Mouse (Mus musculus) CH12.LX (cell line): ENCODE results near the gene Grxcr1. TPM values are rescaled to one million over a fixed set of nuclear protein-coding genes. Genes with fewer than 3 reads are reported as not detected.

Experiments
- DNase-seq: peaks from one replicate; pipeline ENCODE4 v3.0.0-alpha.2; 2013; ENCODE audit errors: extremely low read depth
- H3K27ac ChIP-seq: 2 replicates; pipeline ENCODE4 v1.5.1; 2012; ENCODE audit warnings: low read depth, mild to moderate bottlenecking, control low read depth, moderate library complexity; ENCODE audit not compliant: insufficient read depth
- H3K27me3 ChIP-seq: replicated peaks from 2 replicates; pipeline ENCODE3; 2012; ENCODE audit warnings: inconsistent platforms
- H3K36me3 ChIP-seq, 2 experiments: replicated peaks in 1 of 2; 2 replicates each; pipeline versions ENCODE3 to v1.6.1; 2012; ENCODE audit warnings: inconsistent platforms in 1 of 2, low read length in 1 of 2, mild to moderate bottlenecking in 1 of 2, mixed read lengths in 1 of 2, moderate library complexity in 1 of 2; ENCODE audit not compliant: control insufficient read depth in 1 of 2, insufficient read depth in 1 of 2
- H3K4me1 ChIP-seq, 2 experiments: 2 replicates each; pipeline ENCODE4 v1.6.1; 2012; ENCODE audit warnings: inconsistent platforms in 1 of 2, moderate library complexity in 1 of 2; ENCODE audit not compliant: insufficient read depth in 2 of 2, control insufficient read depth in 1 of 2
- H3K4me2 ChIP-seq: 2 replicates; pipeline ENCODE4 v1.6.1; 2012; ENCODE audit warnings: low read depth, mild to moderate bottlenecking, control low read depth; ENCODE audit not compliant: poor library complexity, insufficient read depth, severe bottlenecking
- H3K4me3 ChIP-seq, 3 experiments: fragments of 150-350 bp in 1 of 3; sonication (generic) in 1 of 3; replicated peaks in 1 of 3; 2 replicates each; pipeline versions ENCODE3 to v1.5.1; 2011 to 2012; ENCODE audit warnings: low read depth in 2 of 3, low read length in 2 of 3, mild to moderate bottlenecking in 2 of 3, moderate library complexity in 2 of 3, control low read depth in 1 of 3, improper control_type of control experiment in 1 of 3, inconsistent platforms in 1 of 3, mixed read lengths in 1 of 3; ENCODE audit not compliant: poor library complexity in 1 of 3
- H3K79me2 ChIP-seq: replicated peaks from 2 replicates; pipeline ENCODE4 v1.6.1; 2012; ENCODE audit warnings: mild to moderate bottlenecking, moderate library complexity; ENCODE audit not compliant: control insufficient read depth, poor library complexity, insufficient read depth, severe bottlenecking; ENCODE audit errors: extremely low read depth
- H3K9ac ChIP-seq: 2 replicates; pipeline ENCODE4 v1.6.1; 2012; ENCODE audit warnings: low read depth, mild to moderate bottlenecking, control low read depth, moderate library complexity; ENCODE audit not compliant: insufficient read depth
- H3K9me3 ChIP-seq: replicated peaks from 2 replicates; pipeline ENCODE3; 2012; ENCODE audit warnings: low read length, inconsistent platforms, mixed read lengths
- BHLHE40 ChIP-seq: IDR thresholded peaks from 2 replicates; pipeline ENCODE4 v1.6.1; 2011; ENCODE audit warnings: mild to moderate bottlenecking, low read depth, low read length, improper control_type of control experiment
- CHD1 ChIP-seq: IDR thresholded peaks from 2 replicates; pipeline ENCODE4 v1.6.1; 2012; ENCODE audit warnings: low read depth, low read length, improper control_type of control experiment, inconsistent platforms
- CHD2 ChIP-seq: IDR thresholded peaks from 2 replicates; pipeline ENCODE4 v1.6.1; 2011; ENCODE audit warnings: low read length, improper control_type of control experiment
- CTCF ChIP-seq, 2 experiments: IDR thresholded peaks in 1 of 2; conservative IDR thresholded peaks in 1 of 2; 2 replicates each; pipeline ENCODE4 v1.5.1; 2011 to 2012; ENCODE audit warnings: low read depth in 2 of 2, low read length in 2 of 2, improper control_type of control experiment in 1 of 2, inconsistent platforms in 1 of 2, mild to moderate bottlenecking in 1 of 2, moderate library complexity in 1 of 2
- E2F4 ChIP-seq: IDR thresholded peaks from 2 replicates; pipeline ENCODE4 v1.6.1; 2011; ENCODE audit warnings: low read depth, low read length, improper control_type of control experiment; ENCODE audit not compliant: insufficient replicate concordance
- ELF1 ChIP-seq: IDR thresholded peaks from 2 replicates; pipeline ENCODE4 v1.6.1; 2014; ENCODE audit warnings: low read depth, mild to moderate bottlenecking, inconsistent platforms, low read length, improper control_type of control experiment
- EP300 ChIP-seq: IDR thresholded peaks from 2 replicates; pipeline ENCODE4 v1.6.1; 2011; ENCODE audit warnings: low read length, improper control_type of control experiment
- ETS1 ChIP-seq: conservative IDR thresholded peaks from 2 replicates; pipeline ENCODE4 v1.6.1; 2012; ENCODE audit warnings: low read depth, mild to moderate bottlenecking, inconsistent platforms, low read length, improper control_type of control experiment, moderate library complexity
- GABPA ChIP-seq: IDR thresholded peaks from 2 replicates; pipeline ENCODE4 v1.6.1; 2012; ENCODE audit warnings: low read depth, low read length, improper control_type of control experiment, inconsistent platforms; ENCODE audit not compliant: insufficient replicate concordance
- HCFC1 ChIP-seq: IDR thresholded peaks from 2 replicates; pipeline ENCODE4 v1.6.1; 2012; ENCODE audit warnings: low read depth, mild to moderate bottlenecking, inconsistent platforms, low read length, improper control_type of control experiment
- IRF4 ChIP-seq: IDR thresholded peaks from 2 replicates; pipeline ENCODE4 v1.6.1; 2014; ENCODE audit warnings: low read depth, mild to moderate bottlenecking, inconsistent platforms, low read length, improper control_type of control experiment
- JUN ChIP-seq: IDR thresholded peaks from 2 replicates; pipeline ENCODE4 v1.6.1; 2011; ENCODE audit warnings: low read depth, mild to moderate bottlenecking, low read length, improper control_type of control experiment, moderate library complexity; ENCODE audit not compliant: insufficient read depth
- JUND ChIP-seq: conservative IDR thresholded peaks from 2 replicates; pipeline ENCODE4 v1.6.1; 2011; ENCODE audit warnings: low read depth, low read length, improper control_type of control experiment
- KAT2A ChIP-seq: IDR thresholded peaks from 2 replicates; pipeline ENCODE4 v1.6.1; 2012; ENCODE audit warnings: low read length, improper control_type of control experiment, inconsistent platforms; ENCODE audit not compliant: insufficient replicate concordance
- MAFK ChIP-seq: IDR thresholded peaks from 2 replicates; pipeline ENCODE4 v1.6.1; 2011; ENCODE audit warnings: low read length, improper control_type of control experiment; ENCODE audit not compliant: insufficient replicate concordance
- MAX ChIP-seq: IDR thresholded peaks from 2 replicates; pipeline ENCODE4 v1.6.1; 2011; ENCODE audit warnings: low read length, improper control_type of control experiment
- MAZ ChIP-seq: IDR thresholded peaks from 2 replicates; pipeline ENCODE4 v1.6.1; 2012; ENCODE audit warnings: low read depth, mild to moderate bottlenecking, inconsistent platforms, low read length, improper control_type of control experiment, moderate library complexity
- MEF2A ChIP-seq: IDR thresholded peaks from 2 replicates; pipeline ENCODE4 v1.6.1; 2014; ENCODE audit warnings: low read depth, mild to moderate bottlenecking, inconsistent platforms, low read length, improper control_type of control experiment, borderline replicate concordance
- MXI1 ChIP-seq: IDR thresholded peaks from 2 replicates; pipeline ENCODE4 v1.6.1; 2011; ENCODE audit warnings: mild to moderate bottlenecking, low read depth, low read length, improper control_type of control experiment
- MYC ChIP-seq: IDR thresholded peaks from 2 replicates; pipeline ENCODE4 v1.6.1; 2011; ENCODE audit warnings: low read depth, mild to moderate bottlenecking, improper control_type of control experiment, low read length
- NELFE ChIP-seq: IDR thresholded peaks from 2 replicates; pipeline ENCODE4 v1.6.1; 2011; ENCODE audit warnings: low read depth, low read length, improper control_type of control experiment
- NRF1 ChIP-seq: IDR thresholded peaks from 2 replicates; pipeline ENCODE4 v1.6.1; 2014; ENCODE audit warnings: low read depth, mild to moderate bottlenecking, inconsistent platforms, low read length, improper control_type of control experiment, moderate library complexity
- PAX5 ChIP-seq: IDR thresholded peaks from 2 replicates; pipeline ENCODE4 v1.6.1; 2012; ENCODE audit warnings: low read length, inconsistent platforms, mixed read lengths
- POLR2A ChIP-seq: IDR thresholded peaks from 2 replicates; pipeline ENCODE4 v1.6.1; 2011; ENCODE audit warnings: low read depth, mild to moderate bottlenecking, improper control_type of control experiment, low read length
- POLR2AphosphoS2 ChIP-seq: IDR thresholded peaks from 2 replicates; pipeline ENCODE4 v1.6.1; 2011; ENCODE audit warnings: low read depth, low read length, improper control_type of control experiment
- RAD21 ChIP-seq: IDR thresholded peaks from 2 replicates; pipeline ENCODE4 v1.6.1; 2011; ENCODE audit warnings: low read depth, mild to moderate bottlenecking, low read length, improper control_type of control experiment, moderate library complexity
- RCOR1 ChIP-seq: conservative IDR thresholded peaks from 2 replicates; pipeline ENCODE4 v1.6.1; 2012; ENCODE audit warnings: low read depth, mild to moderate bottlenecking, inconsistent platforms, low read length, improper control_type of control experiment
- SIN3A ChIP-seq: IDR thresholded peaks from 2 replicates; pipeline ENCODE4 v1.6.1; 2012; ENCODE audit warnings: low read length, improper control_type of control experiment, inconsistent platforms
- SMC3 ChIP-seq: IDR thresholded peaks from 2 replicates; pipeline ENCODE4 v1.6.1; 2011; ENCODE audit warnings: low read depth, low read length, improper control_type of control experiment
- TBP ChIP-seq: conservative IDR thresholded peaks from 2 replicates; pipeline ENCODE4 v1.6.1; 2011; ENCODE audit warnings: low read depth, low read length, improper control_type of control experiment
- TCF12 ChIP-seq: IDR thresholded peaks from 2 replicates; pipeline ENCODE4 v1.6.1; 2014; ENCODE audit warnings: low read depth, mild to moderate bottlenecking, inconsistent platforms, low read length, improper control_type of control experiment
- UBTF ChIP-seq: IDR thresholded peaks from 2 replicates; pipeline ENCODE4 v1.6.1; 2012; ENCODE audit warnings: low read depth, mild to moderate bottlenecking, inconsistent platforms, low read length, improper control_type of control experiment, moderate library complexity
- USF1 ChIP-seq: IDR thresholded peaks from 2 replicates; pipeline ENCODE4 v1.6.1; 2014; ENCODE audit warnings: low read depth, mild to moderate bottlenecking, inconsistent platforms, low read length, improper control_type of control experiment
- USF2 ChIP-seq: conservative IDR thresholded peaks from 2 replicates; pipeline ENCODE4 v1.6.1; 2011; ENCODE audit warnings: low read depth, low read length, improper control_type of control experiment
- ZC3H11A ChIP-seq: IDR thresholded peaks from 2 replicates; pipeline ENCODE4 v1.6.1; 2012; ENCODE audit warnings: low read depth, mild to moderate bottlenecking, inconsistent platforms, low read length, improper control_type of control experiment
- ZKSCAN1 ChIP-seq: IDR thresholded peaks from 2 replicates; pipeline ENCODE4 v1.6.1; 2012; ENCODE audit warnings: low read depth, inconsistent platforms, low read length, improper control_type of control experiment, borderline replicate concordance
- ZMIZ1 ChIP-seq: IDR thresholded peaks from 2 replicates; pipeline ENCODE4 v1.6.1; 2012; ENCODE audit warnings: low read depth, mild to moderate bottlenecking, inconsistent platforms, low read length, improper control_type of control experiment
- ZNF384 ChIP-seq: IDR thresholded peaks from 2 replicates; pipeline ENCODE4 v1.6.1; 2012; ENCODE audit warnings: low read depth, low read length, improper control_type of control experiment, inconsistent platforms
- dilution Hi-C: fragments of 300-500 bp; cut with MboI; formaldehyde crosslinking; loops from 2 replicates; pipeline ENCODE4 v1.14.3; 2020; ENCODE audit warnings: low sequenced_read_pairs; ENCODE audit not compliant: extremely low pct_unique_long_range_greater_than_20kb, extremely low pct_ligation_motif_present
- in situ Hi-C: fragments of 300-500 bp; cut with MboI; formaldehyde crosslinking; loops from 3 replicates; pipeline ENCODE4 v1.14.3; 2019; ENCODE audit warnings: low sequenced_read_pairs, low pct_ligation_motif_present, low pct_unique_long_range_greater_than_20kb, mixed read lengths
- polyA plus RNA-seq: library from polyadenylated mRNA; unstranded; fragments of >175 nt; gene quantifications from 2 replicates; pipeline ENCODE4 v1.2.1, GENCODE M21; 2012; ENCODE audit warnings: low read depth; ENCODE audit not compliant: insufficient read length
- total RNA-seq, 2 experiments: library from RNA; depleted of rRNA; stranded (reverse); fragments of 300-350 nt in 1 of 2; fragments of >200 nt in 1 of 2; gene quantifications; 2 replicates each; pipeline ENCODE4 v1.2.3; 2012 to 2014

Gene Grxcr1
- total and polyA plus RNA-seq, 3 experiments, result not detected

GRCm38 (mm10) chr5:68033345-68033744, 1.7 kb downstream of the Grxcr1 start:
- in situ Hi-C loops (no loop called here), dilution Hi-C loops (no loop called here)
- H3K27me3 ChIP-seq, result no peaks in the 10 kb centered on the region
- H3K4me2 ChIP-seq, result no peak overlapping the region
- no peak overlapping the region for H3K9ac ChIP-seq
- peaks cover 17 to 33% of the 10 kb centered on the region in 2 experiments for H3K4me1 ChIP-seq
- TF ChIP-seq RAD21, result no peak
- no peak for TF ChIP-seq ZNF384
- TF ChIP-seq MEF2A, result peak; percentile 84
- peak; percentile 96 for TF ChIP-seq JUND
- TF ChIP-seq ZMIZ1, result no peak
- TF ChIP-seq USF2, result peak; percentile 30; the same call in 1 of the 2 replicates
- TF ChIP-seq MYC, result peak; percentile 90
- no peak for TF ChIP-seq USF1
- TF ChIP-seq JUN, result peak; percentile 91
- TF ChIP-seq EP300, result peak; percentile 98
- TF ChIP-seq MXI1, result no peak
- peak; percentile 64 for TF ChIP-seq ELF1
- TF ChIP-seq MAFK, result peak; percentile 96
- no peak for TF ChIP-seq E2F4
- TF ChIP-seq MAX, result peak; percentile 91
- TF ChIP-seq ZC3H11A, result no peak
- TF ChIP-seq CHD2, result peak; percentile 54; the same call in 1 of the 2 replicates
- peak; percentile 91 for TF ChIP-seq IRF4
- TF ChIP-seq CHD1, result no peak
- no peak for TF ChIP-seq POLR2AphosphoS2
- TF ChIP-seq CTCF (conservative IDR thresholded peaks at IDR 0.05 in 1 of 2, IDR thresholded peaks at IDR 0.05 in 1 of 2; ENCODE audit: low read depth in 2 of 2, low read length in 2 of 2), result no peak
- no peak for TF ChIP-seq KAT2A
- TF ChIP-seq NELFE, result no peak
- TF ChIP-seq ZKSCAN1, result no peak
- peak; percentile 43; the same call in 1 of the 2 replicates for TF ChIP-seq HCFC1
- no peak for TF ChIP-seq SMC3
- no peak for TF ChIP-seq NRF1
- TF ChIP-seq ETS1, result peak; percentile 96
- TF ChIP-seq TBP, result 0 out of 2 replicates have a peak, but pooled peaks have one; percentile 33
- TF ChIP-seq GABPA, result no peak
- TF ChIP-seq TCF12, result peak; percentile 86
- peak; percentile 77 for TF ChIP-seq BHLHE40
- TF ChIP-seq PAX5, result no peak
- TF ChIP-seq POLR2A, result no peak
- 0 out of 2 replicates have a peak, but pooled peaks have one; percentile 56 for TF ChIP-seq RCOR1
- TF ChIP-seq UBTF, result no peak
- TF ChIP-seq SIN3A, result 0 out of 2 replicates have a peak, but pooled peaks have one; percentile 33
- TF ChIP-seq MAZ, result no peak
- no peak overlapping the region for H3K4me3 ChIP-seq
- peak overlapping the region; percentile 13 for H3K27ac ChIP-seq
- H3K79me2 ChIP-seq, result no peaks in the 10 kb centered on the region
- no peaks in the 10 kb centered on the region for H3K9me3 ChIP-seq
- no peaks in the 10 kb centered on the region for H3K36me3 ChIP-seq
- peak; percentile 87 for DNase-seq
